Mouse (Mus musculus) CH12.LX (cell line): Measurements from ENCODE around the gene Sox9. TPM values are rescaled to one million over a fixed set of nuclear protein-coding genes. Genes with fewer than 3 reads are reported as not detected.

Experiments
- DNase-seq: peaks from one replicate; pipeline ENCODE4 v3.0.0-alpha.2; 2013; ENCODE audit errors: extremely low read depth
- H3K27ac ChIP-seq: 2 replicates; pipeline ENCODE4 v1.5.1; 2012; ENCODE audit warnings: low read depth, mild to moderate bottlenecking, control low read depth, moderate library complexity; ENCODE audit not compliant: insufficient read depth
- H3K27me3 ChIP-seq: replicated peaks from 2 replicates; pipeline ENCODE3; 2012; ENCODE audit warnings: inconsistent platforms
- H3K36me3 ChIP-seq, 2 experiments: replicated peaks in 1 of 2; 2 replicates each; pipeline versions ENCODE3 to v1.6.1; 2012; ENCODE audit warnings: inconsistent platforms in 1 of 2, low read length in 1 of 2, mild to moderate bottlenecking in 1 of 2, mixed read lengths in 1 of 2, moderate library complexity in 1 of 2; ENCODE audit not compliant: control insufficient read depth in 1 of 2, insufficient read depth in 1 of 2
- H3K4me1 ChIP-seq, 2 experiments: 2 replicates each; pipeline ENCODE4 v1.6.1; 2012; ENCODE audit warnings: inconsistent platforms in 1 of 2, moderate library complexity in 1 of 2; ENCODE audit not compliant: insufficient read depth in 2 of 2, control insufficient read depth in 1 of 2
- H3K4me2 ChIP-seq: 2 replicates; pipeline ENCODE4 v1.6.1; 2012; ENCODE audit warnings: low read depth, mild to moderate bottlenecking, control low read depth; ENCODE audit not compliant: poor library complexity, insufficient read depth, severe bottlenecking
- H3K4me3 ChIP-seq, 3 experiments: fragments of 150-350 bp in 1 of 3; sonication (generic) in 1 of 3; replicated peaks in 1 of 3; 2 replicates each; pipeline versions ENCODE3 to v1.5.1; 2011 to 2012; ENCODE audit warnings: low read depth in 2 of 3, low read length in 2 of 3, mild to moderate bottlenecking in 2 of 3, moderate library complexity in 2 of 3, control low read depth in 1 of 3, improper control_type of control experiment in 1 of 3, inconsistent platforms in 1 of 3, mixed read lengths in 1 of 3; ENCODE audit not compliant: poor library complexity in 1 of 3
- H3K79me2 ChIP-seq: replicated peaks from 2 replicates; pipeline ENCODE4 v1.6.1; 2012; ENCODE audit warnings: mild to moderate bottlenecking, moderate library complexity; ENCODE audit not compliant: control insufficient read depth, poor library complexity, insufficient read depth, severe bottlenecking; ENCODE audit errors: extremely low read depth
- H3K9ac ChIP-seq: 2 replicates; pipeline ENCODE4 v1.6.1; 2012; ENCODE audit warnings: low read depth, mild to moderate bottlenecking, control low read depth, moderate library complexity; ENCODE audit not compliant: insufficient read depth
- H3K9me3 ChIP-seq: replicated peaks from 2 replicates; pipeline ENCODE3; 2012; ENCODE audit warnings: low read length, inconsistent platforms, mixed read lengths
- BHLHE40 ChIP-seq: IDR thresholded peaks from 2 replicates; pipeline ENCODE4 v1.6.1; 2011; ENCODE audit warnings: mild to moderate bottlenecking, low read depth, low read length, improper control_type of control experiment
- CHD1 ChIP-seq: IDR thresholded peaks from 2 replicates; pipeline ENCODE4 v1.6.1; 2012; ENCODE audit warnings: low read depth, low read length, improper control_type of control experiment, inconsistent platforms
- CHD2 ChIP-seq: IDR thresholded peaks from 2 replicates; pipeline ENCODE4 v1.6.1; 2011; ENCODE audit warnings: low read length, improper control_type of control experiment
- GABPA ChIP-seq: IDR thresholded peaks from 2 replicates; pipeline ENCODE4 v1.6.1; 2012; ENCODE audit warnings: low read depth, low read length, improper control_type of control experiment, inconsistent platforms; ENCODE audit not compliant: insufficient replicate concordance
- HCFC1 ChIP-seq: IDR thresholded peaks from 2 replicates; pipeline ENCODE4 v1.6.1; 2012; ENCODE audit warnings: low read depth, mild to moderate bottlenecking, inconsistent platforms, low read length, improper control_type of control experiment
- IRF4 ChIP-seq: IDR thresholded peaks from 2 replicates; pipeline ENCODE4 v1.6.1; 2014; ENCODE audit warnings: low read depth, mild to moderate bottlenecking, inconsistent platforms, low read length, improper control_type of control experiment
- JUN ChIP-seq: IDR thresholded peaks from 2 replicates; pipeline ENCODE4 v1.6.1; 2011; ENCODE audit warnings: low read depth, mild to moderate bottlenecking, low read length, improper control_type of control experiment, moderate library complexity; ENCODE audit not compliant: insufficient read depth
- MAFK ChIP-seq: IDR thresholded peaks from 2 replicates; pipeline ENCODE4 v1.6.1; 2011; ENCODE audit warnings: low read length, improper control_type of control experiment; ENCODE audit not compliant: insufficient replicate concordance
- MAX ChIP-seq: IDR thresholded peaks from 2 replicates; pipeline ENCODE4 v1.6.1; 2011; ENCODE audit warnings: low read length, improper control_type of control experiment
- MAZ ChIP-seq: IDR thresholded peaks from 2 replicates; pipeline ENCODE4 v1.6.1; 2012; ENCODE audit warnings: low read depth, mild to moderate bottlenecking, inconsistent platforms, low read length, improper control_type of control experiment, moderate library complexity
- MEF2A ChIP-seq: IDR thresholded peaks from 2 replicates; pipeline ENCODE4 v1.6.1; 2014; ENCODE audit warnings: low read depth, mild to moderate bottlenecking, inconsistent platforms, low read length, improper control_type of control experiment, borderline replicate concordance
- MXI1 ChIP-seq: IDR thresholded peaks from 2 replicates; pipeline ENCODE4 v1.6.1; 2011; ENCODE audit warnings: mild to moderate bottlenecking, low read depth, low read length, improper control_type of control experiment
- NELFE ChIP-seq: IDR thresholded peaks from 2 replicates; pipeline ENCODE4 v1.6.1; 2011; ENCODE audit warnings: low read depth, low read length, improper control_type of control experiment
- PAX5 ChIP-seq: IDR thresholded peaks from 2 replicates; pipeline ENCODE4 v1.6.1; 2012; ENCODE audit warnings: low read length, inconsistent platforms, mixed read lengths
- POLR2A ChIP-seq: IDR thresholded peaks from 2 replicates; pipeline ENCODE4 v1.6.1; 2011; ENCODE audit warnings: low read depth, mild to moderate bottlenecking, improper control_type of control experiment, low read length
- POLR2AphosphoS2 ChIP-seq: IDR thresholded peaks from 2 replicates; pipeline ENCODE4 v1.6.1; 2011; ENCODE audit warnings: low read depth, low read length, improper control_type of control experiment
- SIN3A ChIP-seq: IDR thresholded peaks from 2 replicates; pipeline ENCODE4 v1.6.1; 2012; ENCODE audit warnings: low read length, improper control_type of control experiment, inconsistent platforms
- SMC3 ChIP-seq: IDR thresholded peaks from 2 replicates; pipeline ENCODE4 v1.6.1; 2011; ENCODE audit warnings: low read depth, low read length, improper control_type of control experiment
- TBP ChIP-seq: conservative IDR thresholded peaks from 2 replicates; pipeline ENCODE4 v1.6.1; 2011; ENCODE audit warnings: low read depth, low read length, improper control_type of control experiment
- TCF12 ChIP-seq: IDR thresholded peaks from 2 replicates; pipeline ENCODE4 v1.6.1; 2014; ENCODE audit warnings: low read depth, mild to moderate bottlenecking, inconsistent platforms, low read length, improper control_type of control experiment
- UBTF ChIP-seq: IDR thresholded peaks from 2 replicates; pipeline ENCODE4 v1.6.1; 2012; ENCODE audit warnings: low read depth, mild to moderate bottlenecking, inconsistent platforms, low read length, improper control_type of control experiment, moderate library complexity
- ZMIZ1 ChIP-seq: IDR thresholded peaks from 2 replicates; pipeline ENCODE4 v1.6.1; 2012; ENCODE audit warnings: low read depth, mild to moderate bottlenecking, inconsistent platforms, low read length, improper control_type of control experiment
- ZNF384 ChIP-seq: IDR thresholded peaks from 2 replicates; pipeline ENCODE4 v1.6.1; 2012; ENCODE audit warnings: low read depth, low read length, improper control_type of control experiment, inconsistent platforms
- dilution Hi-C: fragments of 300-500 bp; cut with MboI; formaldehyde crosslinking; loops from 2 replicates; pipeline ENCODE4 v1.14.3; 2020; ENCODE audit warnings: low sequenced_read_pairs; ENCODE audit not compliant: extremely low pct_unique_long_range_greater_than_20kb, extremely low pct_ligation_motif_present
- in situ Hi-C: fragments of 300-500 bp; cut with MboI; formaldehyde crosslinking; loops from 3 replicates; pipeline ENCODE4 v1.14.3; 2019; ENCODE audit warnings: low sequenced_read_pairs, low pct_ligation_motif_present, low pct_unique_long_range_greater_than_20kb, mixed read lengths
- polyA plus RNA-seq: library from polyadenylated mRNA; unstranded; fragments of >175 nt; gene quantifications from 2 replicates; pipeline ENCODE4 v1.2.1, GENCODE M21; 2012; ENCODE audit warnings: low read depth; ENCODE audit not compliant: insufficient read length
- total RNA-seq, 2 experiments: library from RNA; depleted of rRNA; stranded (reverse); fragments of 300-350 nt in 1 of 2; fragments of >200 nt in 1 of 2; gene quantifications; 2 replicates each; pipeline ENCODE4 v1.2.3; 2012 to 2014

Gene Sox9
- total and polyA plus RNA-seq, 3 experiments: not detected

- no peaks in the 10 kb centered on the region for H3K4me1 ChIP-seq
- no peak overlapping the region for H3K27ac ChIP-seq
- no peak for DNase-seq
- H3K9me3 ChIP-seq: peaks cover 12% of the 10 kb centered on the region
- H3K27me3 ChIP-seq: no peaks in the 10 kb centered on the region
- no peak overlapping the region for H3K4me3 ChIP-seq
- TF ChIP-seq MAFK (no peak), JUN (no peak), NELFE (no peak), GABPA (no peak), IRF4 (no peak), POLR2A (no peak), CHD2 (no peak), MXI1 (no peak), TCF12 (no peak), SMC3 (no peak), HCFC1 (no peak), ZNF384 (no peak), MEF2A (no peak), TBP (no peak), MAX (no peak)
- TF ChIP-seq, all 38 proteins: peak for 0
- H3K4me2 ChIP-seq: no peak overlapping the region
- no peaks in the 10 kb centered on the region for H3K79me2 ChIP-seq
- H3K36me3 ChIP-seq: no peaks in the 10 kb centered on the region
- dilution Hi-C loops (no loop called here), in situ Hi-C loops (no loop called here)
- no peak overlapping the region for H3K9ac ChIP-seq
These were observed 28.6 kb downstream of the Sox9 start for GRCm38 (mm10) chr11:112810447-112811151.

GRCm38 (mm10) chr11:112811152-112811871, 29.3 kb downstream of the Sox9 start:
- no peak overlapping the region for H3K4me3 ChIP-seq
- no peak overlapping the region for H3K27ac ChIP-seq
- no peak for DNase-seq
- H3K36me3 ChIP-seq: no peaks in the 10 kb centered on the region
- H3K9ac ChIP-seq: no peak overlapping the region
- H3K27me3 ChIP-seq: no peaks in the 10 kb centered on the region
- in situ Hi-C loops (no loop called here), dilution Hi-C loops (no loop called here)
- TF ChIP-seq SIN3A: no peak
- no peak for TF ChIP-seq CHD1
- no peak for TF ChIP-seq POLR2AphosphoS2
- TF ChIP-seq POLR2A: no peak
- TF ChIP-seq CHD2: no peak
- no peak for TF ChIP-seq PAX5
- no peak for TF ChIP-seq HCFC1
- TF ChIP-seq TBP: no peak
- TF ChIP-seq ZMIZ1: no peak
- no peak for TF ChIP-seq MAZ
- no peak for TF ChIP-seq BHLHE40
- no peak for TF ChIP-seq UBTF
- H3K9me3 ChIP-seq: peaks cover 11% of the 10 kb centered on the region
- no peaks in the 10 kb centered on the region for H3K79me2 ChIP-seq
- no peaks in the 10 kb centered on the region for H3K4me1 ChIP-seq
- no peak overlapping the region for H3K4me2 ChIP-seq
